Mouse (Mus musculus): Measurements from ENCODE around the gene Cop1.

The Cop1 gene

DNA sequence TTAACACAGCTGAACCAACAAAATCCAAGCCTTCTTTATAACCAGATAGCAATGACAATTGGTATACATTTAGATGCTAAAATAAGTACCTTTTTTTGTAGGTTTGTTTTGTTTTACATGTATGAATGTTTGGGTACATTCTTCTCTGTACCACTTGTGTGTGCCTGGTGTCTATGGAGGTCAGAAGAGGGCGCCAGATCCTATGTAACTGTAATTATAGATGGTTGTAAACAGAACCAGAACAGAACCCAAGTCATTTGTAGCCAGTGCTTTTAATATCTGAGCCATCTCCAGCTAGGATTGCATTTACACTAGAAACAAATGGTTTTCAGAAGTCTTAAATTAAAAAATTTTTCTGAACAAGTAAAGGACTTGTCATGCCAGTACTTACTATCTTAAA, 54.7 kb downstream of the Cop1 start:
- intact Hi-C loops (cut with DNase I): no loop called here

DNA sequence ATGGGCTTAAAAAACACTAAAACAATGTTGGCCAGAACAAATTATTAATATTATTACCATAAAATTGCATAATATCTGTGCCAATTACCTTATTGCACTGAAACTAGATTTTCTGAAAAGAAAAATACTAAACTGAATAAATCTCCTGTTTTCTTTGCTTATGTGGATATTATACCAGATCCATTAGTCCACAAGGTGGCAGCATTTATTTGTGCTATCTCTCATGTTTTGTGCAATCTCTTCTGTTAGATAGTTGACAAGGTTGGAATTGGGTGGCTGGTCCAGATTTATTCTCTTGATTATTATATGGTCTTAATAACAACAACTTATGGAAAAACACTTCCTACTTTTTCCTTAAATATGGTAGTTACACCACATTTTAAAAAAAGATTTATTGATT, 58.1 kb downstream of the Cop1 start:
- intact Hi-C loops (cut with DNase I): no loop called here

DNA sequence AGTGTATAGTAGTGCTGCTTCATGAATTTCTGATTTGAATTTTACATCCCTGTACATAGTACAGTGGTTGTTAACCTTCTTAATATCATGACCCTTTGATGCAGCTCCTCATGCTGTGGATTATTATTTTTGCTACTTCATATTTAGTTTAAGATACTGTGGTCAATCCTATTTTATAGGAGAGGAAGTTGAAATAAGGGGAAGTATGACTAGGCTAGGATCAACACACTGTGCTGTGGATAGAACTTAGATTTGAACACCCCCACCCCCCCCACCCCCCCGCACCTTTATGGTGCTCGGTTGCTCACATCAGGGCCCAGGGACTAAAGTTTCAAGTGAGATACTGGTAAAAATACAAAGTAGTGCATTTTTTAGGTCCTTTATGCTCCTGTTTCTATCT, 58.7 kb downstream of the Cop1 start:
- intact Hi-C loops (cut with DNase I): no loop called here

DNA sequence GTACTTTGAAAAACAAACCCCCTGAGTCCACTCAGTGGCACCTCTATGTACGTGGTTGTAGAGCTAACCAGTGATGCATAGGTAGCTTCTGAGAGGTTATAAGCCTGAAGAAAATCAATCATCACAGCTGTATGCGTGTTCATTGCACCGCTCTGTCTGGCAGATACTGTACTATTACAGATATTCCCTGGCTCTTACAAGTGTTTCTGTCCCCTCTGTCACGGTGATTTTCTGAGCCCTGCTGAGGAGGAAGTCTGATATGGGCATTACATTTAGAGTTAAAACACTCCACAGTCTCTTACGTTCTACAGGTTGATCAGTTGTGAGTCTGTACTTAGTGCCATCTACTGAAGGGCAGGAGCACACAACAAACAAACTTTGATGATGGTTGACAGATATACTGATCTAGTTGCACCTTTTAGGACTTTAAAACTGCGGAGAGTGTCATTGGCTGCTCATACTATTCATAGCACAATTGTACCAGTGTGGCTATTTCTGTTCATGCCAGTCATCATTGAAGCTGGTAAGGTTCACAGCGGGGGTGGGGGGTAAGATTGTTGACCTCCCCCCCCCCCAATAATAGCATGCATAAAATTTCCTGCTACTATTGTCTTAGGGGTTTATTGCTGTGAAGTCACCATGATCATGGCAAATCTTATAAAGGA, 69.4 kb downstream of the Cop1 start:
- intact Hi-C loops (cut with DNase I): no loop called here

DNA sequence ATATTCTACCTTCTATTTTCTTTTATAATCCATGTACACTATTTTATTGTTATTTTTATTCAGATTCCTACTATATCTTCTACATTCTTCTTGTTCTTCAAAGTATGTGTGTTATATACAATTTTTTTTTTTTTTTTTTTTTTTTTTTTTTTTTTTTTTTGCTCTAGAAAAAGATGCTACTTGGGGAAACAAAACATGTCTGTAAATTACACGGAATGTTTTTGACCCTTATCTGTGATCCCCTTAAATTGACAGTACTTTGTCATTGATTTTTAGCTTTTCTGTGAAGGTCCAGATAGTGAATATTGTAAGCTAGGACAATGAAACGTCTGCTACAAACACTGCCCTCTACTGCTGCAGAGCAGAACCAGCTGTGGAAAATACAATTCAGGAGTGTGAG, 81.5 kb downstream of the Cop1 start:
- intact Hi-C loops (cut with DNase I): no loop called here

DNA sequence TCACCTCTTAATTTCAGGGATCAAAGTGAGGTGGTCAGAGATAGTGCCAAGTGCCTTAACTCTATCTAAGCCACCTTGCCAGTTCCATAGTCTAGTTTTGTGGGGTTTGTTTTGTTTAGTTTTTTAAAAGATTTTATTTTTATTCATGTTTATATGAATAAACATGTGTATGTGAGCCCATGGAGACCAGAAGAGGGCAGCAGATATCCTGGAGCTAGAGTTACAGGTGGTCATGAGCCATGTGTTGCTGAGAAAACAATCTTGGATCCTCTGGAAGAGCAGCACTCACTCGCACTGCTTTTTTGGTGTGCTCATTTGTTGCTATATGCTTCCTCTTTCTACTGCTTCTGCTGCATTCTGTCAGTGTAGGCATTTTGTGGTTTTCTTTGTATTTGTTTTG, 90.5 kb downstream of the Cop1 start:
- intact Hi-C loops (cut with DNase I): no loop called here

DNA sequence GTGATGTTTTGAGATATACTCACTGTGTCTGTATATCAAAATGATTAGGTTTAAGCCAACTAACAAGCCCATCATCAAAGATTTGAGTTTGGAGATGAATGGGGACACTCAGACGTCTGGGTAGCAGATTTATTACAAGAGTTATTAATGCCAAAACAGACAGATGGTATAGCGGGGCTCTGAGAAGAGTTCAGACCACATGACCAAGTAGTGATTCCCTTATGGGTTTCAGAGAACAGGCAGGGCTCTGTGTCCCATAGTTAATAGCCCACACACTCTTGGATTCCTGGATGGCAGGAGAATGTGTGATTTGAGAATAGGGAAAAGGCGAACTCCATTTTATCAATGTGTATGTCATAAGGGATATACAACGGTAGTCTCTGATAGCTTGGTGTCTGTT, 98.9 kb downstream of the Cop1 start:
- intact Hi-C loops (cut with DNase I): no loop called here

DNA sequence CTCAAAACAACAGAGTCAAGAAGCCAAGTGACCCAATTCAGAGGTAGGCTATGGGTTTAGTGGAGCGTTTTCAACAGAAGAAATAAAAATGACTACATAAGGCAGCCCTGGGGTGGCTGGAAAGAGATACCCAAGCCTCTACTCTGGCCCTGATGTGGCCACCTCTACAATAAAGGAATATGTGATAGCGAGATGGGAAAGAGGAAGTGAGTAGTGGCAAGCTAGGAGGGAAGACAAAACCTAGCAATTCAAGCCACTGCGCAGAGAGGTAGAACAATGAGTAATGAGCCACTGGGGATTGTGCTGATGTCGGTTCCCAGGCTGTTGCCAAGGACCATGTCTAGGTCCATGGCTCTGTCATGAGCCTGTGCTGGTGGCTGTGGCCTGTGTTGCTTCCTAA, 102.0 kb downstream of the Cop1 start:
- intact Hi-C loops (cut with DNase I): no loop called here

DNA sequence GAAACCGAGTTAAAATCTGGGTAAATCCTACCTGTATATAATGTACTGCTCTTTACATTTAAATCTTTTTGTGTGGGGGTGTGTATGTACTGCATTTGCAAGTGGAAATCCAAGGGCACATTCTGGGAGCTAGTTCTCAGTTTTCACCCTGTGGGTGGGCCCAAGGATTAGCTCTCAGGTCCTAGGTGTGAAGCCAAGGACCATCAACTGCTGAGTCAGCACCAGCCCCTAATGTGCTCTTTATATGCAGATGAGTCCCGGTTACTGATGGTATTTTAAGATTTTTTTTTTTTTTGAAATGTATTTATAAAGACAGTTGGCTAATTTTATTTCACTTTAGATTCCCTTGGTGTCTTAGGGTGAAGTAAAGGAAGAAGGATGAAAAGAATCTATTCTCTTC, 110.2 kb downstream of the Cop1 start:
- intact Hi-C loops (cut with DNase I): no loop called here

DNA sequence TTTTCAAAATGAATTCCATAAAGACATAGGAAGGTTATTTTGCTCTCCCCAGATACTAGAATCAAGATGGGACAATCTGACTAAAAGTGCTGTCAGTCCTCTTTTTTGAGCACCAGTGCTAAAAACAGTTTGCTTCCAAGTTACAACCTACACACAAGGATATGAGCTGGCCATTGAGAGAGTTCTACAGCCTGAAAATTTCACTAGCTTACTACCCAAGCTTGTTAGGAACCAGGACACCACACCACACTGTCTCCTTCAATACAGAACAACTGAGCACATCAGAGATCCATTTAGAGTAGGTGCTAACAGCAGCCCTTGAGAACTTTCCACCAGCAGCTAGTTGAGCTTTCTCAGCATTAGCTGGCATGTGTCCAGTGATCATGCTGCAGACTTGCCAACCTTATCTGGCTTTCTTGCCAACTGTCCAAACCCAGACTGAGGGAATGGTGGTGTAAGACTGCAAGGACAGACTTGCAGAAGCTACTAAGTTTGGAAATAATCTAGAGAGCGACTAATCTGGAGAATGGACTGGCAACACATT, 123.0 kb downstream of the Cop1 start:
- intact Hi-C loops (cut with DNase I): no loop called here

DNA sequence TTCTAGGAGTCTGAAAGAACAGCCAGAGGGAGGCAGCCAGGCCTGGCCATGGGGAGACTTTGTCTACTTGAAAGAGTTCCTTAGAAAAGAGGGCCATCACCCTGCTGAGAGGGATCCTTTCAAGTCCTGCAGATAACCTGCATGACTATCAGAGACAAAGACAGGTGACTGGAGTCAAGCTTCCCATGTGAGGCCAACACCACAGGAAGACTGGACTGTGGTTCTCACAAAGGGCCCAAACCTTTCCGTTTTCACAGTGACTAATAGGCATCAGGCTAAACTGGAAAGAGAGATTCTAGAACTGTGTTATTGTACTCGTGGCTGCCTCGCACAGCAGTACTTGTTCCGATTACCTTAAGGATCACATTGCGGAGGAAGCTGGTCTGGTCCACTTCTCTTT, 126.6 kb downstream of the Cop1 start:
- intact Hi-C loops (cut with DNase I): no loop called here

DNA sequence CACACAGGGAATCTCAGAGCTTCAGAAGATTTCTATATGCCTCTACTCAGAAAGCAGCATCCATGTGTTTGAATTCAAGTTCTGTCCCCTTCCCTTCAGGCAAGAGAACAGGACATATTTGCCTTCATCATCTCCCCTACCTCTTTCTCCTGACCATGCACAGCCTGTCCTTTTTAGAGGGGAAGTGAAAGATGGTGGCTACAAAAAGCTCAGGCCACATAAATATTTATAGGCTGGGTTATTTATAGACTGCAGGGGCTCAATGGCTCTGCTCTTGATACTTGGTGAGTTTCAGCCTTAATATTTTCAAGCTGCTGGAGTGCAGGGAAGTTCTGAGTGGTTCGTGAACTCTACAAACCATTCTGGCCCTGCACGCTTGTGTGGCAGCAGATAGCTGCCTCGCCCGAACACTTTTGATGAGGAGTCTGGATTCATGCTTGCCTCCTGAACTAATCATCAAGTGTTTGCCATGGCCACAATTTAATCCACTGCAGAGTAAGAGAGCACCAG, 139.8 kb downstream of the Cop1 start:
- intact Hi-C loops (cut with DNase I): no loop called here

DNA sequence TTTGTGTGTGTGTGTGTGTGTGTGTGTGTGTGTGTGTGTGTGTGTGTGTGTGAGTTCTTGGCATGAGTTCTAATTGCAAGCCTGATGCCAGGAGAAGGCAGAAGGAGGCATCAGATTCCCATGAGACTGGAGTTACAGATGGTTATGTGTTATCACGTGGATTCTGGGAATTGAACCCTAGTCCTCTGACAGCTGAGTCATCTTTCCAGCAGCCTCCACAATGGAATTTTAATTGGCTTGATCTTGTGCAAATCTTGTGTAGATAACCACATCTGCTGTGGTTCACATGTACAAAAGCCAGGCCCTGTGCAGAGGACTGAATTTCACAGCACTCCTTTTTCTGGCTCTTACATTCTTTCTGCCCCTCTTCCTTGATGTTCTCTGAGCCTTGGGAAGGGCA, 150.1 kb downstream of the Cop1 start:
- intact Hi-C loops (cut with DNase I): no loop called here

DNA sequence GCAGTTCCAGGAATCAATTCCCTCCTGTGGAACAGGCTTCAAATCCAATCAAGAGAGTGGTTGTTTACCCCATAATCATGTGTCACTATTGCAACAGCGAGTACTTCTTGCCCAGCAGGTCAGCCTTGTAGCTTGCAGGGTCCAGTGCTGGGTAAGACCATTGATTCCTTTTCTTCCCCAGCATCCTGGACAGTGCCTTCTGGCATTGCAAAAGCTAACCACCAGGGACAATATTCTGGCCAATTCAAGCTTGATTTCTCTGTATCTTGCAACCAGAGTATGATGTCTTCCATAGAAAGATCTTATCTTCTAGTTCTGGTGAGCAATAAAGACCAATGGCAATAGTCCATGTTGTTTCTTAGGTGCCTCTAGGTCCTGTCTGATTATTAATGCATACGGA, 150.8 kb downstream of the Cop1 start:
- intact Hi-C loops (cut with DNase I): no loop called here

DNA sequence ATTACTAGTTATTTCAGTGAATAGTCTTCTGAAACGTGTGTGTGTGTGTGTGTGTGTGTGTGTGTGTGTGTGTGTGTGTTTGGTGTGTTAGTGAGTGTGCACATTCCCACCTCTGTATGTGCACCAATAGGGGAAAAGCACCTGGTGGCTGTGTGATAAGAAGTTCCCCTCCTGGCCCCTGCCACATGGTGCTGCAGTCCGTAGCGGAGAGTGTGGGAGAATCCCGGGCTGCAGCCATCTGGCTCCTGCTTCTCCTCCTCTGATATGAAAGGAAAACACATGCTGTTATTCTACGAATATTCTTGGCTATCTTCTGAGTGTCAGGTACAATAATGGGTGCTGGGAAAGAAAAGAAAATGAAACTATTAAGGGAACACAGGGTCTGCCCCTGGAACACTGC, 154.3 kb downstream of the Cop1 start:
- intact Hi-C loops (cut with DNase I): no loop called here

DNA sequence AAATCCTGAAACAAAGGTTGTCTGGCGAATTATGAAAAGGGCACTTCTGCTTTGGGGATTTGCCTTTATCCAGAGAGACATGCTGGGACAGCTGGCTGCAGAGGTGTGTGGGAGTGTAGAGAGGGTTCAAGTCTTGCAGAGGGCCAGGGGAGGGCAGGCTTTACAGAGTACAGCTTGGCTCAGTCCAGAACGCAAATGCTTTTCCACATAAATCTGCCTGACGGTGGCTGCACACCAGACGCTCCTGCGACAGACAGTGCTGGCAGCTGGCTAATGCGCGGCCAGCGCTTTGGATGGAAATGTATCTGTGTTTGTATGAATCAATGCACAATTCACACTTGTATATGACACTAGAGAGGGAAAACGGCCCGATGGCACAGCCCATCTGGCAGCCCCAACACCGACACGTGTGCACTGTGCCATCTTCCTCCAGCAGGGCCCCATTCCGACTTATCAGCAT, 156.5 kb downstream of the Cop1 start:
- intact Hi-C loops (cut with DNase I): no loop called here

DNA sequence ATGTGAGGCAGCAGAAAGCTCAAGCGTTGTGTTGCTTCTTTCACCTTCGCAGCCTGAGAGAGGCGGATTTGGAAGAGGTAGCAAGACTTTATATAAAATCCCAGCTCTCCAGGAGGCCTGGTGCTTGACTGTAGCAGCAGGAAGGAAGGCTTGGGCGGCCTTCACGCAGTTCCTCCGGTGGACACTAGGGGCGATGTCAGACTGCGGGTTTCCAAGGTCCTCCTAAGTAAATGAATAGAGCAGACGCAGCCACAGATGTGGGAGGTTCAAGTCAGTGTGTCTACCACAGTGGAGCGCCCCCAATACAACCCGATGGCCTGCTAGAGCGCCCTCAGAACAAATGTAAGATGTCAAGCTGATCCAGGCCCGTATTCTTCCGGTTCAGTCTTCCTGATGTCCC, 157.9 kb downstream of the Cop1 start:
- intact Hi-C loops (cut with DNase I): loop anchor here (5.0 to 10.0 kb wide), 3 partner anchors 135 to 692 kb away; partner anchors contain the start of gene Tnr

DNA sequence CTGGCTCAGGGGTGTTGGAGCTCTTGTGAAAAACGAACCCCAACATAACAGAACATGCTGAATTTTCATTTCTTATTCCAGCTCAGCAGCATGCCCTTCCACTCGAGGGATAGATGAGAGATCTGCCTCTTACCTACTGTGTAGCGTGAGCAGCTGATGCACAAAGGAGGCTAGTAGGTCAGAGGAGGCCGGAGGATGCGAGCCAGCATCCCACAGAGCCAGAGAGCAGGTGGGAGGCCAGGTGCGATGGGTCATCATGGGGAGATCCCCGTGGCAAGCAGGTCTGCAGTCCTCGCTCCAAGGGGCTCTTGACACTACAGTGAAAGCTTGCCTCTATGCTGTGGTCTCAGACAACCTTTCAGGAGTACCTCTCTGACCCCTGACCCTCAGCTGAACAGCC, 160.5 kb downstream of the Cop1 start:
- intact Hi-C loops (cut with DNase I): loop anchor here (5.0 to 10.0 kb wide), 3 partner anchors 132 to 690 kb away; partner anchors contain the start of gene Tnr

DNA sequence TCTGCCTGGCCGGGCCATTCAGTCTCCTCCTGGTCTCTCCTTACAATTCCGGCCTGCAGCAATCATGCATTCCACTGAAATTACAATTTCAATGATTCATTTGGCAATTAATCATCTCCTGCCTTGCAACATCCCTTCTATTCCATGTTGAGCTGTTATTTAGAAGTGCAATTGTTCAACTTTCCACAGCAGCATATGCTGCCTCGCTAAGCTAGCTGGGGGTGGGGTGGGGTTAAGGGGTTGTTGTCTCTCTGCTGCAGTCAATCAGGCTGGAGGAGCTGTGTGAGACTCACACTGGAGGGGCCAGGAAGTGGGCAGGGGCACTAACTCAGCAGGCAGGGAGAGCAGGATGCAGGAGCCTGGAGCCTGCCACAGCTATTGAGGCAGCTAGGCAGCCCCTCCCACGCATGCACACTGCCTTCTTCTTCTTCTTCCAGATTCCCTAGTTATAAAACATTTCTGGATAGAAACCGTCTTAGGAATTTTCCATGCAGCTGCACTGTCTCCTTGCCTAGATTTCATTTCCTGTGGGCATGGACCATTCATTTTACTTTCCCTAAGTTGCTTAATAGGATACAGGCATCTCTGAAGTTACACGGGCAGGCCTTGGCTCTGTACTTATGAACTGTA, 161.1 kb downstream of the Cop1 start:
- intact Hi-C loops (cut with DNase I): loop anchor here (5.0 to 10.0 kb wide), 3 partner anchors 132 to 689 kb away; partner anchors contain the start of gene Tnr

DNA sequence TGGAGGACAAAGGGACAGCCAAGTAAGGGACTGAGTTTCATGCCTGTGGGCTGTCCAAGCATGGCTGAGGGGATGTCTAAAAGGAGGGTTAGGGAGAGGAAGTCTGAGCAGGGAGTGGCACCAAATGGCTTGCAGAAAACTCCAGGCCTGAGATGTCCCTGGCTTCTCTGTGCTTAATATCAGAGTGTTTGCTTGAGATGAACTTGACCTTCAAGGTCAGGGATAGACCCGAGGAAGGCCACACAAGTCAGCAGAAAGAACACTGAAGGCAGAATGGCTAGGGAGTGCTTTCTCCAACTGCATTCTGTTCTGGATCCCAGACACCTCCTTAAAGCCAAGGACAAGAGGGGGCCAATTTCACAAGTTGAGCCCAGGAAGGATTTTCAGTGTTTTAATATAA, 161.8 kb downstream of the Cop1 start:
- intact Hi-C loops (cut with DNase I): loop anchor here (5.0 to 10.0 kb wide), 3 partner anchors 131 to 688 kb away; partner anchors contain the start of gene Tnr

DNA sequence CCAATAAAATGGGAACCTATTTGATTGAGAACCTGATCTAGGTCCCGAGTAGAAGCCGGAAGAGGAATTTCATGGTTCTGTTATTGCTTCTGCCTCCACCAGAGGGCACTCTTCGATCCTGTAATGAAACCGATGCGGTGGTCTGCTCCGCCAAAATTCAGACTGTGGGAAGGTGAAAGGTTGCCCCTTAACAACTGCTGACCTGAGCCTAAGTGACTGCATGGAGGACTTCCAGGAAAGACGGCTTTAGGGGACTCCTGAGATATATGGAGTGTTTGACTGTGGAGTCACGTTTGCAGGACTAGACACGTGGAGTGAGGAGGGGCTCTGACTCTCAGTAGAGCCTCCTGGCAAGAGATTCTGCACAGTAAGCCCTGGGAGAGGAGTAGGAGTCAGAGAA, 164.4 kb downstream of the Cop1 start:
- intact Hi-C loops (cut with DNase I): loop anchor here (5.0 to 10.0 kb wide), 3 partner anchors 128 to 528 kb away; partner anchors contain the start of gene Tnr

Data from adrenal gland (tissue).